Mouse (Mus musculus) liver (tissue): ENCODE measurements around the gene 9430097D07Rik.
A peak's percentile ranks its signal among the peaks of the same experiment; 100 is the strongest.

Source experiments
- DNase-seq: peaks from one replicate; pipeline ENCODE4 v3.0.0-alpha.2; 2020; ENCODE audit warnings: mixed read lengths

The 9430097D07Rik gene

GRCm38 (mm10) chr2:32596725-32597124 is 21.2 kb upstream of the 9430097D07Rik start:
- DNase-seq = no peak

GRCm38 (mm10) chr2:32591249-32591648 is 15.8 kb upstream of the 9430097D07Rik start:
- no peak for DNase-seq

- DNase-seq = no peak
Observed at GRCm38 (mm10) chr2:32590224-32590623, 14.7 kb upstream of the 9430097D07Rik start.

- DNase-seq = no peak
Observed at GRCm38 (mm10) chr2:32589213-32589795, 13.8 kb upstream of the 9430097D07Rik start.

- no peak for DNase-seq
Observed at GRCm38 (mm10) chr2:32587731-32588321, 12.3 kb upstream of the 9430097D07Rik start.

- DNase-seq = peak; percentile 94
Observed at GRCm38 (mm10) chr2:32586871-32587351, 11.4 kb upstream of the 9430097D07Rik start, which contains the start of gene St6galnac4. St6galnac4 (plus strand) TSS chr2:32587095.

- no peak for DNase-seq
Observed at GRCm38 (mm10) chr2:32585149-32585714, 9.7 kb upstream of the 9430097D07Rik start.

GRCm38 (mm10) chr2:32582830-32583799 is 7.6 kb upstream of the 9430097D07Rik start:
- peak; percentile 78 for DNase-seq

GRCm38 (mm10) chr2:32581450-32582095 is 6.1 kb upstream of the 9430097D07Rik start:
- peak; percentile 57 for DNase-seq

GRCm38 (mm10) chr2:32578146-32579046 is 2.9 kb upstream of the 9430097D07Rik start:
- DNase-seq = no peak

GRCm38 (mm10) chr2:32576532-32576931 is 1.0 kb upstream of the 9430097D07Rik start:
- no peak for DNase-seq

GRCm38 (mm10) chr2:32574901-32575585 is 441 bp downstream of the 9430097D07Rik start:
- DNase-seq = peak; percentile 44

GRCm38 (mm10) chr2:32574497-32574896 is 987 bp downstream of the 9430097D07Rik start, which contains the start of gene Pip5kl1:
Pip5kl1 (plus strand) TSS chr2:32574797.
- DNase-seq = no peak

GRCm38 (mm10) chr2:32572196-32572595 is 3.3 kb downstream of the 9430097D07Rik start:
- no peak for DNase-seq

- DNase-seq = peak; percentile 88
Observed at GRCm38 (mm10) chr2:32570698-32571494, 4.6 kb downstream of the 9430097D07Rik start, which contains the start of gene Dpm2. Dpm2 (plus strand) TSS chr2:32570858.

- no peak for DNase-seq
Observed at GRCm38 (mm10) chr2:32568941-32569340, 6.5 kb downstream of the 9430097D07Rik start.

- DNase-seq = no peak
Observed at GRCm38 (mm10) chr2:32568149-32568548, 7.3 kb downstream of the 9430097D07Rik start.

GRCm38 (mm10) chr2:32566536-32567063 is 8.9 kb downstream of the 9430097D07Rik start:
- peak; percentile 63 for DNase-seq

- DNase-seq = no peak
Observed at GRCm38 (mm10) chr2:32559570-32559969, 15.9 kb downstream of the 9430097D07Rik start.
